Mouse (Mus musculus): Measurements from ENCODE around the gene Fgfr2.

- TF ChIP-seq CTCF (conservative IDR thresholded peaks at IDR 0.05; ENCODE audit: insufficient read depth, insufficient read length, low read depth, low read length): no peak
- TF ChIP-seq POLR2A (IDR thresholded peaks at IDR 0.05; ENCODE audit: low read depth, low read length): no peak
Measured at GRCm38 (mm10) chr7:132976079-132976478, 147.1 kb downstream of the Fgfr2 start.

All from kidney, adult 2 months (tissue).